Mouse (Mus musculus): ENCODE data around the gene Cops7b. TPM values are rescaled to one million over a fixed set of nuclear protein-coding genes. Genes with fewer than 3 reads are reported as not detected.

Gene Cops7b
- total and polyA plus RNA-seq, 2 experiments, result 5.0 to 20.2 TPM

DNA sequence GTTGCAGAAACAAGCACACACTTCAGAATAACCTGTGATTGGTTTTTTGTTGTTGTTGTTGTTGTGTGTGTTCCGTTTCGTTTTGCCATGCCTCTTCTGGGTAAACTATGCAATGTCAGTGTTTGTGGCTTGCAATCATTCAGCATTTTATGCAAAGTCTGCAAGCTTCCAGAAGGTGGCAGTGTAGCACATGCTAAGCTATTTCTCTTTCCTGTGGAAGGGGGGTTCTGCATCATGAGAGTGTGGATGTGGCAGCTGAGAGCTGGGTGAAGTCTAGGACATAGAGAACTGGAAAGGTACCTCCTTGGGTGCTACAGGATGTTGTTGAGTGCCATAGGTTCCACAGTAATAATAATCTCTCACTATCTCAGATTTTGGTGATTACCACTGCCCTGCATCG lies 15.8 kb downstream of the Cops7b start:
- 41% methylated on average over 3 of the region's 3 CpGs for WGBS
- H3K36me3 ChIP-seq (ENCODE audit: control insufficient read depth, insufficient read depth, low read length), result peaks cover 37% of the 10 kb centered on the region

DNA sequence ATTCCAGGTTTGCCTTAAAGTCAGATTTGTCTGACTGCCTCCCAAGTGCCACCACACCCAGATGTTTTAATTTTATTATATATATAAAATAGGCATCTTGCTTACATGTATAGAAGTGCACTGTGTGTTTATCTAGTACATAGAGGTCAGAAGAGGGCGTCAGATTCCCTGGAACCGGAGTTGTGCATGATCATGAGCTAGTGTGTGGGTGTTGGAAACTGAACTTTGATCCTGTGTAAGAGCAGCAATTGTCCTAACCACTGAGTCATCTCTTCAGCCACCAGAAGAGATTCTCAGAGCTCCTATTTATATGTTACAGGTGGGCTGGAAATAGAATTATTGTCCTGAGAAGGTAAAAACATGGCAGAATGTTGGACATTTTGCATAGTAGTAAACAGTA lies 17.4 kb downstream of the Cops7b start:
- DNase-seq (ENCODE audit: extremely low read depth, low read depth, low spot score), result peak; percentile 84
- H3K27me3 ChIP-seq (ENCODE audit: control insufficient read depth, insufficient read depth, low read length), result no peaks in the 10 kb centered on the region
- peaks cover 42% of the 10 kb centered on the region for H3K36me3 ChIP-seq (ENCODE audit: control insufficient read depth, insufficient read depth, low read length)
- H3K27ac ChIP-seq (replicated peaks; ENCODE audit: insufficient read depth, low read depth, low read length), result peak overlapping the region; percentile 77
- no peaks in the 10 kb centered on the region for H3K79me2 ChIP-seq (ENCODE audit: control insufficient read depth, insufficient read depth, low read length)
- 18% methylated on average over 2 of the region's 2 CpGs for WGBS
- H3K4me3 ChIP-seq (ENCODE audit: insufficient read depth, low read depth, low read length), result no peak overlapping the region
- H3K4me1 ChIP-seq (ENCODE audit: control insufficient read depth, insufficient read depth, low read length), result peaks cover 28% of the 10 kb centered on the region
- H3K9ac ChIP-seq (ENCODE audit: low read depth, low read length), result no peak overlapping the region
- TF ChIP-seq POLR2A (IDR thresholded peaks at IDR 0.05; ENCODE audit: extremely low read depth, insufficient read depth, low read length) (no peak), CTCF (IDR thresholded peaks at IDR 0.05; ENCODE audit: low read depth, low read length) (no peak)

More for the DNA sequence above, 15.8 kb downstream of the Cops7b start:
- H3K27ac ChIP-seq (replicated peaks; ENCODE audit: insufficient read depth, low read depth, low read length), result no peak overlapping the region
- H3K4me1 ChIP-seq (ENCODE audit: control insufficient read depth, insufficient read depth, low read length), result peaks cover 33% of the 10 kb centered on the region
- H3K27me3 ChIP-seq (ENCODE audit: control insufficient read depth, insufficient read depth, low read length), result no peaks in the 10 kb centered on the region
- peak; percentile 26; the same call in 1 of the 2 replicates for TF ChIP-seq CTCF (IDR thresholded peaks at IDR 0.05; ENCODE audit: low read depth, low read length)
- TF ChIP-seq POLR2A (IDR thresholded peaks at IDR 0.05; ENCODE audit: extremely low read depth, insufficient read depth, low read length), result no peak
- H3K9ac ChIP-seq (ENCODE audit: low read depth, low read length), result no peak overlapping the region
- no peak overlapping the region for H3K4me3 ChIP-seq (ENCODE audit: insufficient read depth, low read depth, low read length)
- no peaks in the 10 kb centered on the region for H3K79me2 ChIP-seq (ENCODE audit: control insufficient read depth, insufficient read depth, low read length)
- DNase-seq (ENCODE audit: extremely low read depth, low read depth, low spot score), result peak; percentile 55

DNA sequence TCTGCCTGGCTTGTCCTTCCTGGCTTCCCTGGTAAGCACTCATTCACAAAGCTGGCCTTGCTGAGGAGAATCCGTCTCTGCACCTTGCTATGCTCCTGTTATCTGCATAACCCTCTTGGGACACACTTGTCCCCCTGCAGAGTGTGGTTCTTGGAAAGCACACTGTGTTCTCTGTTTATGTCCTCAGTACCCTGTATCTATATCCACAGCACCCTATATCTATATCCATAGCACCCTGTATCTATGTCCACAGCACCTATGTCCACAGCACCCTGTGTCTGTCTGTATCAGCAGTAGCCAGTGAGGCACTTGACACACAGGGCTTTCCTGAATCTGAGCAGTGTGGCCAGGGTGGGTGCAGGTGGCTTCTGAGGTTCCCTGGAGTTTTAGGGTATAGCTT lies 28.2 kb downstream of the Cops7b start:
- no peak for DNase-seq (ENCODE audit: extremely low read depth, low read depth, low spot score)
- peaks cover 13% of the 10 kb centered on the region for H3K4me1 ChIP-seq (ENCODE audit: control insufficient read depth, insufficient read depth, low read length)
- no peak overlapping the region for H3K4me3 ChIP-seq (ENCODE audit: insufficient read depth, low read depth, low read length)
- no peak overlapping the region for H3K27ac ChIP-seq (replicated peaks; ENCODE audit: insufficient read depth, low read depth, low read length)
- peaks cover 3% of the 10 kb centered on the region; the same call in 1 of the 2 replicates for H3K36me3 ChIP-seq (ENCODE audit: control insufficient read depth, insufficient read depth, low read length)
- no peaks in the 10 kb centered on the region for H3K27me3 ChIP-seq (ENCODE audit: control insufficient read depth, insufficient read depth, low read length)
- 100% methylated on average over 1 of the region's 1 CpGs for WGBS
- no peak for TF ChIP-seq CTCF (IDR thresholded peaks at IDR 0.05; ENCODE audit: low read depth, low read length)
- TF ChIP-seq POLR2A (IDR thresholded peaks at IDR 0.05; ENCODE audit: extremely low read depth, insufficient read depth, low read length), result no peak
- H3K79me2 ChIP-seq (ENCODE audit: control insufficient read depth, insufficient read depth, low read length), result no peaks in the 10 kb centered on the region
- H3K9ac ChIP-seq (ENCODE audit: low read depth, low read length), result no peak overlapping the region

DNA sequence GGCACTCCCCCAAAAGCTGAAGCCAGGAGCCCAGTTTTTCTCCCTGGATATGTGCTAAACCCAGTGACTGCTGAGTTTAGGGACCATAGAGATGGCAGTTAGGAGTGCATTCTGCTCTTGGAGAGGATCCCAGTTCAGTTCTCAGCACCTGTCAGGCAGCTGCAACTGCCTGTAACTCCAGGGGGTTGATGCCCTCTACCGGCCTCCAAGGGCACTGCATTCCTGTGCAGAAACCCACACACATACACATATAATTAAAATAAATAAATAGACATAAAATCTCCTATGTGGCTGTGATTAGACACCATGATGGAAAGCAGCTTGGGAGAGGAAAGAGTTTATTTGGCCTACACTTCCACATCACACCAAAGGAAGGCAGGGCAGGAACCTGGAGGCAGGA lies 29.4 kb downstream of the Cops7b start:
- DNase-seq (ENCODE audit: extremely low read depth, low read depth, low spot score), result no peak
- TF ChIP-seq POLR2A (IDR thresholded peaks at IDR 0.05; ENCODE audit: extremely low read depth, insufficient read depth, low read length), result no peak
- 0 out of 2 replicates have a peak, but pooled peaks have one; percentile 19 for TF ChIP-seq CTCF (IDR thresholded peaks at IDR 0.05; ENCODE audit: low read depth, low read length)
- WGBS, result 87% methylated on average over 1 of the region's 1 CpGs
- Histone ChIP-seq H3K4me3 (ENCODE audit: insufficient read depth, low read depth, low read length) (no peak overlapping the region), H3K36me3 (ENCODE audit: control insufficient read depth, insufficient read depth, low read length) (peaks cover 1% of the 10 kb centered on the region; the same call in 1 of the 2 replicates), H3K9ac (ENCODE audit: low read depth, low read length) (no peak overlapping the region), H3K4me1 (ENCODE audit: control insufficient read depth, insufficient read depth, low read length) (peaks cover 10% of the 10 kb centered on the region), H3K27me3 (ENCODE audit: control insufficient read depth, insufficient read depth, low read length) (no peaks in the 10 kb centered on the region), H3K27ac (replicated peaks; ENCODE audit: insufficient read depth, low read depth, low read length) (no peak overlapping the region), H3K79me2 (ENCODE audit: control insufficient read depth, insufficient read depth, low read length) (no peaks in the 10 kb centered on the region)

DNA sequence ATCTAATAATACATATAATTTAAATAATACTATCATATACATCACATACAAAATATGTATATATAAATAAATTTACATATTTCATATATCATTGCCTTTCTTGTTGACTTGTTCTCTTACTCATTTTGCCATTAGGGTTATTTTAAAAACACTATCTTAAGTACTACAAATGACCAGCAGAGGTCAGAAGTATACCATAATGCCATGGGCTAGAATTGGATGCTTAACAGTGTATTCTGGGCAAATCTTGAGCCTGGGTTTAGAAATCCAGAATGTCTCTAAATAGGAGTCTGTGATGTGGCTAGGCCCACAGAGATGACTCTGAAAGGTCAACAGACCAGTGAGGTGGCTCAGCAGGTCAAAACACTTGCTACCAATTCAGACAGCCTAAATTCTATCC lies 31.6 kb downstream of the Cops7b start:
- DNase-seq (ENCODE audit: extremely low read depth, low read depth, low spot score), result no peak
- H3K36me3 ChIP-seq (ENCODE audit: control insufficient read depth, insufficient read depth, low read length), result no peaks in the 10 kb centered on the region
- H3K27me3 ChIP-seq (ENCODE audit: control insufficient read depth, insufficient read depth, low read length), result no peaks in the 10 kb centered on the region
- peaks cover 2% of the 10 kb centered on the region; the same call in 1 of the 2 replicates for H3K4me1 ChIP-seq (ENCODE audit: control insufficient read depth, insufficient read depth, low read length)
- no peak overlapping the region for H3K9ac ChIP-seq (ENCODE audit: low read depth, low read length)
- no peak overlapping the region for H3K4me3 ChIP-seq (ENCODE audit: insufficient read depth, low read depth, low read length)
- TF ChIP-seq CTCF (IDR thresholded peaks at IDR 0.05; ENCODE audit: low read depth, low read length) (peak; percentile 43), POLR2A (IDR thresholded peaks at IDR 0.05; ENCODE audit: extremely low read depth, insufficient read depth, low read length) (no peak)
- no peak overlapping the region for H3K27ac ChIP-seq (replicated peaks; ENCODE audit: insufficient read depth, low read depth, low read length)
- H3K79me2 ChIP-seq (ENCODE audit: control insufficient read depth, insufficient read depth, low read length), result no peaks in the 10 kb centered on the region

DNA sequence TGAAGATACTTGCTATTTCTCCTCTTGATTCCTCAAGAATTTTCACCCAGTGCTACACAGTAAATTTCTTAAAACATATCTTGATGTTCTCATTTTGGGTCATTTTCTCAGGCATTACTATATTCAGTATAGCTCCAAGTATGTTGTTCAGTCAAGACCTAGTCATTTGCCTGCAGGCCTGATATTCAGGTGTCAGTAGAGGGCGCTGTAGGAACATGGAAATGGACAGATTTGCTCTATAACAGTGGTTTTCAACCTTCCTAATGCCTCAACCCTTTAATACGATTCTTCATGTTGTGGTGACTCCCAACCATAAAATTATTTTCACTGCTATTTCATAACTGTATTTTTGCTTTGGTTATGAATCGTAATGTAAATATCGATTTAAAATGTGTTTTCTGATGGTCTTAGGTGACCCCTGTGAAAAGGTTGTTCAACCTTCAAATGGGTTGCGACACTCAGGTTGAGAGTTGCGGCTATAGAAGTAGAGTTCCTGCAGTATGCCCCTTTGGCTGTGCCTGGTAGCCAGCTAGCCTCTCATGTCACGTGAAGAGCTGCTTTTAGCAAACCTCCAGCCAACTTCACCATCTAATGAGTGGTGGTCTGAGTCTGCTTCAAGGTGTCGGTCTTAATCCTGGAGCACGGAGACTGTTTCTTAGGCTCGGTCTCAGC lies 35.9 kb downstream of the Cops7b start:
- no peak overlapping the region for H3K27ac ChIP-seq (replicated peaks; ENCODE audit: insufficient read depth, low read depth, low read length)

More for the DNA sequence above, 35.9 kb downstream of the Cops7b start:
- H3K4me3 ChIP-seq (ENCODE audit: insufficient read depth, low read depth, low read length), result no peak overlapping the region
- 43% methylated on average over 10 of the region's 10 CpGs for WGBS
- H3K36me3 ChIP-seq (ENCODE audit: control insufficient read depth, insufficient read depth, low read length), result no peaks in the 10 kb centered on the region
- no peaks in the 10 kb centered on the region for H3K27me3 ChIP-seq (ENCODE audit: control insufficient read depth, insufficient read depth, low read length)
- no peak overlapping the region for H3K9ac ChIP-seq (ENCODE audit: low read depth, low read length)
- peak; percentile 79 for DNase-seq (ENCODE audit: extremely low read depth, low read depth, low spot score)
- no peaks in the 10 kb centered on the region for H3K79me2 ChIP-seq (ENCODE audit: control insufficient read depth, insufficient read depth, low read length)
- peaks cover 2% of the 10 kb centered on the region; the same call in 1 of the 2 replicates for H3K4me1 ChIP-seq (ENCODE audit: control insufficient read depth, insufficient read depth, low read length)
- TF ChIP-seq POLR2A (IDR thresholded peaks at IDR 0.05; ENCODE audit: extremely low read depth, insufficient read depth, low read length), result no peak
- peak; percentile 61 for TF ChIP-seq CTCF (IDR thresholded peaks at IDR 0.05; ENCODE audit: low read depth, low read length)
